Mouse (Mus musculus): Measurements from ENCODE around the gene Tmem200a.

GRCm38 (mm10) chr10:26103330-26103982 is 24.6 kb upstream of the Tmem200a start:
- TF ChIP-seq CTCF (IDR thresholded peaks at IDR 0.05; ENCODE audit: low read depth, low read length), result no peak
- no peak for TF ChIP-seq POLR2A (IDR thresholded peaks at IDR 0.05; ENCODE audit: extremely low read depth, insufficient read depth, low read length)
